Mouse (Mus musculus): ENCODE measurements around the gene Add1. TPM values are rescaled to one million over a fixed set of nuclear protein-coding genes. Genes with fewer than 3 reads are reported as not detected.

The Add1 gene
- polyA plus RNA-seq, 1 experiment from 2014 or later, result 224 TPM

DNA sequence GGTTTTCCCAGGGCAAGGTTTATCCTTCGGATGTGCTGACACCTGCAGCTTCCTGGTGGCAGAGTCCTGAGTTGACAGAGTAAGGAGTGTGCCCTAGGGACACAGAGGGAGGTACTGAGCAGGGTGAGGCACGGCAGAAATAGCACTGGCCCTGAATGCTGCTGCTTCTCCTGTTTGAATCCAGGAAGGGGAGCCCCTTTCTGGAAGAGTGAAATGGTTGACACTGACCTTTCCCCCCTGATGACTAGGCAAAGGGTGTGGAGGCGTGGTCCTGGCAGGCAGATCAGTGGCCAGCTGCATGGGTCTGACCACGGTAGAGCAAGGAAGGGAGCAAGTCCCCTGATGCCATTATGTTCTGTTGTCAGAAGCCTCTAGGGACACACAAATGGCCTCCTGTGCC, 42.8 kb upstream of the Add1 start:
- no peak overlapping the region for H3K27ac ChIP-seq (ENCODE audit: low read depth, low read length)
- 55% methylated on average over 4 of the region's 4 CpGs for whole genome bisulfite sequencing
- no peaks in the 10 kb centered on the region for H3K36me3 ChIP-seq (ENCODE audit: control insufficient read depth, insufficient read depth, low read length)
- ATAC-seq, result no peak
- peaks cover 2% of the 10 kb centered on the region; the same call in 1 of the 2 replicates for H3K4me1 ChIP-seq (ENCODE audit: control insufficient read depth, insufficient read depth, low read depth, low read length)
- no peak overlapping the region for H3K4me3 ChIP-seq (ENCODE audit: low read length)
- H3K9me3 ChIP-seq (ENCODE audit: control insufficient read depth, low read length), result no peaks in the 10 kb centered on the region
- H3K27me3 ChIP-seq (replicated peaks; ENCODE audit: control insufficient read depth, insufficient read depth, low read length), result no peaks in the 10 kb centered on the region
- H3K4me2 ChIP-seq (ENCODE audit: low read length), result no peak overlapping the region
- H3K9ac ChIP-seq (ENCODE audit: low read depth, low read length), result no peak overlapping the region

DNA sequence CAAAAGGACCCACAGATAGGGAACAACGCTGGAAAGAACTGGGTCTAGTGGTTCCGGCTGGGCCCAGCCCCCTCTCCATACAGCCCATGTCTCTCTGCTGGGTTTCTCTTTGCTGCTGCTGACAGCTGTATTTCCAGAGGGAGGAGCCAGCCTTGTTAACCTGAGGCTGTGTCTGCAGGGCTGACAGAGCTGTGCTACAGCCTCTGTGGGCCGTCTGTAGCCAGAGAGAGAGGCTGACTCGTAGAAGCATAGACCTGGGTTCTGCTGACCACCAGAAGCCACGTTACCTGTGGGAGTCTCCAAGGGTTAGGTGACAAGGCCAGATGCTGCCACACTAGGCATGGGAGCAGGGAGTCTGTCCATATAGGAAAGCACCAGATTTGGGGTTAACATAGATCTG, 40.4 kb upstream of the Add1 start:
- H3K4me3 ChIP-seq (ENCODE audit: low read length), result no peak overlapping the region
- no peak overlapping the region for H3K27ac ChIP-seq (ENCODE audit: low read depth, low read length)
- no peak overlapping the region for H3K9ac ChIP-seq (ENCODE audit: low read depth, low read length)
- WGBS, result 82% methylated on average over 5 of the region's 5 CpGs
- H3K4me2 ChIP-seq (ENCODE audit: low read length), result no peak overlapping the region
- ATAC-seq, result no peak
- H3K36me3 ChIP-seq (ENCODE audit: control insufficient read depth, insufficient read depth, low read length), result no peaks in the 10 kb centered on the region
- no peaks in the 10 kb centered on the region for H3K4me1 ChIP-seq (ENCODE audit: control insufficient read depth, insufficient read depth, low read depth, low read length)
- no peaks in the 10 kb centered on the region for H3K27me3 ChIP-seq (replicated peaks; ENCODE audit: control insufficient read depth, insufficient read depth, low read length)
- H3K9me3 ChIP-seq (ENCODE audit: control insufficient read depth, low read length), result no peaks in the 10 kb centered on the region

DNA sequence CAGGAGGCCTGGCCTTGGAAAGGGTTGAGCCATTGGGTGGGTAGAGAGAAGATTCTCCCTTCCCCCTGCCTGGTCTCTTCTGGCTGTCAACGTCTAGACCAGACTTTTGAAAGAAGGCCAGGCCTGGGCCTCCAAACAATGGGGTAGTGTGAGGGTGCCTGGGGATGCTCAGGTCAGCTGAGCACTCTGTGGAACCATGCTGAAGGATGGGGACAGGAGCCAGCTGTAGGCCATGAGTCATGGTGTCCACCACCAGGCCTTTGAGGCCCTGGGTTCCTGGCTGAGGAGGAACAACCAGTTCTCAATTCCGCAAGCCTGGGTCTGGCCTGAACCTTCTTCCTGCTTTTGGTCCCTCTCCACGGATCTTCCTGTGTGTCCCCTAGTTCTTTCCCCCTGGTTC, 39.6 kb upstream of the Add1 start:
- no peaks in the 10 kb centered on the region for H3K9me3 ChIP-seq (ENCODE audit: control insufficient read depth, low read length)
- 69% methylated on average over 3 of the region's 3 CpGs for WGBS
- H3K4me3 ChIP-seq (ENCODE audit: low read length), result no peak overlapping the region
- no peak for ATAC-seq
- no peak overlapping the region for H3K4me2 ChIP-seq (ENCODE audit: low read length)
- no peaks in the 10 kb centered on the region for H3K36me3 ChIP-seq (ENCODE audit: control insufficient read depth, insufficient read depth, low read length)
- no peak overlapping the region for H3K27ac ChIP-seq (ENCODE audit: low read depth, low read length)
- no peak overlapping the region for H3K9ac ChIP-seq (ENCODE audit: low read depth, low read length)
- H3K27me3 ChIP-seq (replicated peaks; ENCODE audit: control insufficient read depth, insufficient read depth, low read length), result no peaks in the 10 kb centered on the region
- H3K4me1 ChIP-seq (ENCODE audit: control insufficient read depth, insufficient read depth, low read depth, low read length), result no peaks in the 10 kb centered on the region

DNA sequence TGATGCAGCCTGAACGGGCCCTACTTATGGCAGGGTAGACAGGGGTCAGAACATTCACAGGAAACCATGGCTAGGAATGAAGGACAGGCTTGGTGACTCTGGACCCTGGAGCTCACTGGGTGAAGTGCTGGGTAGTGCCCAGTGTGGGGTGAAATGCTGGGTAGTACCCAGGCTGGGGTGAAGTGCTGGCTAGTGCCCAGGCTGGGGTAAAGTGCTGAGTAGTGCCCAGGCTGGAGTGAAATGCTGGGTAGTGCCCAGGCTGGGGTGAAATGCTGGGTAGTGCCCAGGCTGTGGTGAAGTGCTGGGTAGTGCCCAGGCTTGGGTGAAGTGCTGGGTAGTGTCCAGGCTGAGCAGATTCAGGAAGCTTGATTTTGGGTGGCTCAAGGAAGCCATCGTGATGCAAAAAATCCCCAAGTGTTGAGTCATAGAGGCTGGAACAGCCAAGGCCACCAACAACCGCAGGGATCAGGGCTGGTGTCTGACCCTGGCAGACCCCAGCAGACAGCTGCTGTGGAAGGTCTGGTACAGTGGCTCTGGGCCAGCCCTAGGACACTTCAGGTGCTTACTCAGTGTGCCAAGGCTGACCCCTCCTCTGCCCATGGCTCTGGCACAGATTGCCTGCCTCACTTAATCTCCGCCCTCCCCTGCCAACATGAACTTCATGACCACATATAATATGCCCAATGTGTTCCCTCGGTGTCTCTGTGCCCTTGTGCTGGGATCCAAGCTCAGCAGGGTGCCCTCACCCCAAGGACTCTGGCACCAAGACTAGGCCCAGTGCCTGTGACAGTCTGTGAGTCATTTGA, 38.5 kb upstream of the Add1 start:
- Histone ChIP-seq H3K4me3 (ENCODE audit: low read length) (no peak overlapping the region), H3K4me1 (ENCODE audit: control insufficient read depth, insufficient read depth, low read depth, low read length) (no peaks in the 10 kb centered on the region), H3K9me3 (ENCODE audit: control insufficient read depth, low read length) (no peaks in the 10 kb centered on the region), H3K9ac (ENCODE audit: low read depth, low read length) (no peak overlapping the region), H3K36me3 (ENCODE audit: control insufficient read depth, insufficient read depth, low read length) (no peaks in the 10 kb centered on the region), H3K4me2 (ENCODE audit: low read length) (no peak overlapping the region), H3K27ac (ENCODE audit: low read depth, low read length) (no peak overlapping the region), H3K27me3 (replicated peaks; ENCODE audit: control insufficient read depth, insufficient read depth, low read length) (no peaks in the 10 kb centered on the region)
- no peak for ATAC-seq
- 86% methylated on average over 5 of the region's 5 CpGs for WGBS

DNA sequence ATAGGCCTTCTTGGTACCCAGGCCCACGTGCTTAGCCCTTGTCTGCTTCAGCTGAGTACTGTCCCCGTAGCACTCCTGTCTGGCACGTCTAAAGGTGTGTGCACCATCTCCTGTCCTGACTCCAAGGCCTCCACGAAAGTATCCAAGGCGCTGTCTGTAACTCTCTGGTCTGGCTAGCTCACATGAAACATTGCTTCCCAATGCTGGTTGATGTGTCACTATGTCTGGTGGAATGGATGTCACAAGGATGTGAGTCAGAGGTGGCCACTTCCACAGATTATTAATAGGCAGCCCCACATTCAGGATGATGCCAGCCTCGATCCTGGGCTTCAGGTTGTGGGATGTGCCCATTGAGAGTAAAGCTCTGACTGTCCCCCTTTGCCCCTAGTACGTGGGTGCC, 37.6 kb upstream of the Add1 start:
- ATAC-seq, result no peak
- no peak overlapping the region for H3K27ac ChIP-seq (ENCODE audit: low read depth, low read length)
- no peak overlapping the region for H3K4me2 ChIP-seq (ENCODE audit: low read length)
- H3K4me3 ChIP-seq (ENCODE audit: low read length), result no peak overlapping the region
- no peaks in the 10 kb centered on the region for H3K36me3 ChIP-seq (ENCODE audit: control insufficient read depth, insufficient read depth, low read length)
- H3K27me3 ChIP-seq (replicated peaks; ENCODE audit: control insufficient read depth, insufficient read depth, low read length), result no peaks in the 10 kb centered on the region
- no peak overlapping the region for H3K9ac ChIP-seq (ENCODE audit: low read depth, low read length)
- H3K4me1 ChIP-seq (ENCODE audit: control insufficient read depth, insufficient read depth, low read depth, low read length), result no peaks in the 10 kb centered on the region
- WGBS, result 88% methylated on average over 7 of the region's 7 CpGs
- H3K9me3 ChIP-seq (ENCODE audit: control insufficient read depth, low read length), result no peaks in the 10 kb centered on the region

DNA sequence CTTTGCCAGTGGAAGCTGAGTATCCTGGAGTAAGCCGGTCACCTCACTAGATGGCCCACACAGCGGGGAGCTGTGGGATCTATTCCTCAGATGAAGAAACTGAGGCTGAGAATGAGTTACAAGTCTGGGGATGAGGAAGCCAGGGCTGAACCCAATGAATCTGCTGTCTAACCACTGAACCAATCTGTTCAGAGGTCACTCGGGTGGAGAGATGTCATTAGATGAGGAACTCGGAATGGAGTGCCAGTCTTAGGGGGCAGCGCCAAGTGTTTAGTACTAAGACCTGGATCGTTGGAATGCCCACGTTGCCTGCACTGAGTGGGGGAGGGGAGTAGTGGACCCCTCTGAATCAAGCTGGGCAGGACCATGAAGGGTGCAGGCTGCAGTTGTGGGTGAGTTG, 35.4 kb upstream of the Add1 start:
- Histone ChIP-seq H3K27me3 (replicated peaks; ENCODE audit: control insufficient read depth, insufficient read depth, low read length) (no peaks in the 10 kb centered on the region), H3K36me3 (ENCODE audit: control insufficient read depth, insufficient read depth, low read length) (no peaks in the 10 kb centered on the region), H3K9ac (ENCODE audit: low read depth, low read length) (no peak overlapping the region), H3K4me2 (ENCODE audit: low read length) (no peak overlapping the region), H3K4me1 (ENCODE audit: control insufficient read depth, insufficient read depth, low read depth, low read length) (no peaks in the 10 kb centered on the region), H3K9me3 (ENCODE audit: control insufficient read depth, low read length) (no peaks in the 10 kb centered on the region), H3K4me3 (ENCODE audit: low read length) (no peak overlapping the region), H3K27ac (ENCODE audit: low read depth, low read length) (no peak overlapping the region)
- ATAC-seq, result no peak
- 77% methylated on average over 7 of the region's 7 CpGs for WGBS

DNA sequence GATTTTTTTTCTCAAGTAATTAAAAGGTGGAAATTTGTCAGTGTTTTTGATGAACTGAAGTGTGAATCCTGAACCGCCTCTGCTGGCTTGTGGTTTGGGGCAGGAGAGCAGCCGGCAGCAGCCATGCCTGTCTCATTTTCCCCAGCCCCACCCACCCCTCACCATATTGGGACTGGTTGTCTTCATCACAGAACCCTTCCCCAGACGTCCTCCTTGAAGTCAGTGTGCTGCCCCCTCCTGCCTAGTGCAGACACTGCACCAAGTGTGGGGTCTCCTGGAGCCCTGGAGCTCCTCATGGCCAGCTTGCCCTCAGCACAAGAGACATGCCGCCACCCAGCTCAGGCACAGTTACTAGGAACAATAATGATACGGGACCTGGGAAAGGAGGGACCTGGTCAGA, 34.9 kb upstream of the Add1 start:
- H3K4me2 ChIP-seq (ENCODE audit: low read length), result no peak overlapping the region
- WGBS, result 50% methylated on average over 5 of the region's 5 CpGs

DNA sequence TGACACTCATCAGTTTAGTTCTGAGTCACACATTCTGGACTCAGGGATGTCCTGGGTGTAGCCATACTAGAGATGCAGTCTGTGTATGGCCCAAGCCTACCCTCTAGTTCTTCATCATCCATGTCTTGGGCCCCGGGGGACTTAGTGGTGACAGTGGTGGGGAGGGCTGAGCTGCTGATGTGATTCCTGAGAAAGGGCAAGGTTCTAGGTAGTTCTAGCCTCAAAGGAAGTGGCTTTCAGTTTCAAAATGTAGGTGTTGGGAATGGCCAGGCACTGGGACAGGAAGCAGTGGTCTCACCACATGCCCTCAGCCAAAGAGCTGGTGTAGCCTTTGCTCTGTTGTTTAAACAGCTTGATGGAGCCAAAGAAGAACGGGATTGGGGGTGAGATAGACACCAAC, 34.3 kb upstream of the Add1 start:
- H3K4me2 ChIP-seq (ENCODE audit: low read length), result no peak overlapping the region
- H3K36me3 ChIP-seq (ENCODE audit: control insufficient read depth, insufficient read depth, low read length), result no peaks in the 10 kb centered on the region
- no peaks in the 10 kb centered on the region for H3K4me1 ChIP-seq (ENCODE audit: control insufficient read depth, insufficient read depth, low read depth, low read length)
- H3K27me3 ChIP-seq (replicated peaks; ENCODE audit: control insufficient read depth, insufficient read depth, low read length), result no peaks in the 10 kb centered on the region
- WGBS, result 91% methylated on average over 2 of the region's 2 CpGs
- no peak overlapping the region for H3K27ac ChIP-seq (ENCODE audit: low read depth, low read length)
- no peak for ATAC-seq
- no peak overlapping the region for H3K9ac ChIP-seq (ENCODE audit: low read depth, low read length)
- no peaks in the 10 kb centered on the region for H3K9me3 ChIP-seq (ENCODE audit: control insufficient read depth, low read length)
- H3K4me3 ChIP-seq (ENCODE audit: low read length), result no peak overlapping the region

More for the DNA sequence above, 34.9 kb upstream of the Add1 start:
- H3K4me1 ChIP-seq (ENCODE audit: control insufficient read depth, insufficient read depth, low read depth, low read length), result no peaks in the 10 kb centered on the region
- no peak overlapping the region for H3K4me3 ChIP-seq (ENCODE audit: low read length)
- no peaks in the 10 kb centered on the region for H3K27me3 ChIP-seq (replicated peaks; ENCODE audit: control insufficient read depth, insufficient read depth, low read length)
- H3K27ac ChIP-seq (ENCODE audit: low read depth, low read length), result no peak overlapping the region
- no peak overlapping the region for H3K9ac ChIP-seq (ENCODE audit: low read depth, low read length)
- no peaks in the 10 kb centered on the region for H3K36me3 ChIP-seq (ENCODE audit: control insufficient read depth, insufficient read depth, low read length)
- no peaks in the 10 kb centered on the region for H3K9me3 ChIP-seq (ENCODE audit: control insufficient read depth, low read length)
- no peak for ATAC-seq

DNA sequence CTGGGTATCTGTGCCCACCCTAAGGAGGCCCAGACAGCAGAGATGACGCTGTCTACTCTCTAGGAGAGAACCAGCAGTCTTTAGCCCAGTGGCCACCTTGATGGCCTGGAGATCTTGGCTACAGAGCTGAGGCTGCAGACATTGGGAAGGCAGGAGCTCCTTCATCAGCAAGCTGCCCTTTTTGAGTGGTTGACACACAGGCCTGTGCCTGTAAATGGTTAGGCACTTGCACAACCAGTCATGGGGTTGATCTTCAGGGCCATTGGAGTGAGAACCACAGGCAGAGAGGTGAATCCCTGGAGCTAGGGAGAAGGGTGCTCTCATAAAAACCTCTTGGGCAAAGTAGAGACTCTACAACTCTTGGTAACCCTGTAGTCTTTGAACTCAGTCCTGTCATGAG, 31.3 kb upstream of the Add1 start:
- Histone ChIP-seq H3K36me3 (ENCODE audit: control insufficient read depth, insufficient read depth, low read length) (no peaks in the 10 kb centered on the region), H3K4me2 (ENCODE audit: low read length) (no peak overlapping the region), H3K27me3 (replicated peaks; ENCODE audit: control insufficient read depth, insufficient read depth, low read length) (no peaks in the 10 kb centered on the region), H3K4me3 (ENCODE audit: low read length) (no peak overlapping the region), H3K27ac (ENCODE audit: low read depth, low read length) (no peak overlapping the region), H3K9me3 (ENCODE audit: control insufficient read depth, low read length) (no peaks in the 10 kb centered on the region), H3K9ac (ENCODE audit: low read depth, low read length) (no peak overlapping the region), H3K4me1 (ENCODE audit: control insufficient read depth, insufficient read depth, low read depth, low read length) (no peaks in the 10 kb centered on the region)
- 74% methylated on average over 1 of the region's 1 CpGs for whole genome bisulfite sequencing
- ATAC-seq, result no peak

All from hindbrain, embryonic 16.5 days (tissue).